Mouse (Mus musculus) NIH3T3 (cell line): ENCODE data around the gene Neu2.
A peak's percentile ranks its signal among the peaks of the same experiment; 100 is the strongest.

Experiments used
- DNase-seq: peaks from one replicate; pipeline ENCODE4 v3.0.0-alpha.2; 2012; ENCODE audit warnings: low read depth

The Neu2 gene

DNA sequence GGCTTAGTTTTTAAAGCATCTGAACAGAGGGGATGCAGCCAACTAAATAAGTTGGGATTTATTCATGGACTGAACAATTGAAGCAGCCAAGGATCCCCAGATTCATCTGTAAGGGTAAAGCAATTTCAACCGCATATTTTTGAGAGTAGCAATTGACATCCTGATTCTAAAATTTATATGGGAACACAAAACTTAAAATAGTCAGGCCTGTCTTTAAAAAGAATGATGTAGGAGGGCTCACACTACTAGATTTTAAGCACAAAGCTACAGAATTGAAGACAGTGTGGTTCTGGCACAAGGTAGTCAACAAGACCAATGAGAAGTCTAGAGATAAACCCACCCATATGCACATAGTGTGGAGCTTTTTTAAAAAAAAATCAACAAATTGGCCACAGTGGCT is 27.3 kb downstream of the Neu2 start:
- DNase-seq: no peak

GRCm38 (mm10) chr1:87541614-87542013 is 31.9 kb downstream of the Neu2 start:
- DNase-seq: peak; percentile 59

- peak; percentile 98 for DNase-seq
Measured at GRCm38 (mm10) chr1:87551008-87551407, 41.3 kb downstream of the Neu2 start.

GRCm38 (mm10) chr1:87553586-87553985 is 43.9 kb downstream of the Neu2 start:
- peak; percentile 42 for DNase-seq

GRCm38 (mm10) chr1:87562967-87563366 is 53.3 kb downstream of the Neu2 start:
- no peak for DNase-seq

DNA sequence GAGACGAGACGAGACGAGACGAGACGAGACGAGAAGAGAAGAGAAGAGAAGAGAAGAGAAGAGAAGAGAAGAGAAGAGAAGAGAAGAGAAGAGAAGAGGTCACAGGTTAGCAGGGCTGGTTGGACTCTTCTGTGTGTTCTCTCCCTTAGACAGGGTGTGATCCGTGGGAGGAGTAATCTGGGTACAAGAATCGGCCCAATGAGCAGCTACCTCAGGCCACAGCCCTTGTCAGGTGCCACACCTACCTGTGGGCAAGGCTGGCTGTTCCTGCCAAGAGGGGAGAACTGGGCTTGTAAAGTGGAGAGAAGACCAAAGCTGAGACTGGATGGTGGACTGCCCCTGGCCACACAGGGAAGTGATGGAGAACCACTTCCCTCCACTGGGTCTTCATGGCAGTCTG is 56.1 kb downstream of the Neu2 start:
- no peak for DNase-seq

GRCm38 (mm10) chr1:87568398-87568797 is 58.7 kb downstream of the Neu2 start:
- peak; percentile 47 for DNase-seq

- DNase-seq: no peak
Measured at GRCm38 (mm10) chr1:87573261-87573660, 63.6 kb downstream of the Neu2 start.

DNA sequence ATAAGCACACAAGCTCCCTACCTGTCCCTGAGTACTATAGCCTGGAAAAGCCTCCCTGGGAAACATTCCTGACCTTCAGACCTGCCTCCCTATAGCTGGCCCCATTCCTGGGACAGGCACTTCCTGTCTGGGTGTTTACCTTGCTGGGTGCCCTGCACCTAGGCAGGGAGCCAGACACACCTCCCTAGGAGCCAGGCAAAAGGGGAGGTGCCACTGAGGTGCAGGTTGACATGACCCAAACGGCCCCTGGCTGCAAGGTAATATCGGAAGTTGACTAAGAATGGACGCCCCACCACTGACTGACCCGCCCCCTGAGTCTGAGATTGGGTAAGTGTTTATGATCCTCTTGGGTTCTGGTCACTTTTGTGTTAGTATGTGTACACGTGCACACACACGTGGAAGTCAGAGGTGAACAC is 64.1 kb downstream of the Neu2 start, which contains the start of gene Ngef:
Gene Ngef, minus strand, starts transcription at position 71 of the 416 bp plus-strand sequence.
- no peak for DNase-seq

GRCm38 (mm10) chr1:87574353-87574752 is 64.7 kb downstream of the Neu2 start:
- DNase-seq: no peak

- peak; percentile 65 for DNase-seq
Measured at GRCm38 (mm10) chr1:87574785-87575184, 65.1 kb downstream of the Neu2 start.

GRCm38 (mm10) chr1:87578965-87579364 is 69.3 kb downstream of the Neu2 start:
- DNase-seq: no peak

- DNase-seq: no peak
Measured at GRCm38 (mm10) chr1:87580824-87581223, 71.1 kb downstream of the Neu2 start.

- DNase-seq: no peak
Measured at GRCm38 (mm10) chr1:87589162-87589561, 79.5 kb downstream of the Neu2 start.

DNA sequence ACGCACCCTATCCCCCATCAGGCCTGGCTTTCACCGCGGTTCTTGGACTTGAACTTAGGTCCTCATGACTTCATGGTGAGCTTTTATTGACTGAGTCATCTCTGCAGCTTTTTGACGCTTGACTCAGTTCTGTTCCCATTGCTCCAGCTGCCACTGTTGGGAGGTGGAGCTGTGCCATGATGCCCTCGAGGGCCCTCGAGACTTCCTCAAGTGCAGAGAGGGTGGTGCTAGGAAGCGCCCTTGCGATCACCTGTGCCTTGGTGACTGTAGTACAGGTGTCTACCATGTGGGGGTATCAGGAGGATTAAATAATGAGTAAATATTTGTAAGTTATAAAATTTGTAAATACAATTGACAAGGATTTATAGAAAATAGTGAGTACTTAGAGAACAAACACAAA is 80.3 kb downstream of the Neu2 start:
- DNase-seq: peak; percentile 37

DNA sequence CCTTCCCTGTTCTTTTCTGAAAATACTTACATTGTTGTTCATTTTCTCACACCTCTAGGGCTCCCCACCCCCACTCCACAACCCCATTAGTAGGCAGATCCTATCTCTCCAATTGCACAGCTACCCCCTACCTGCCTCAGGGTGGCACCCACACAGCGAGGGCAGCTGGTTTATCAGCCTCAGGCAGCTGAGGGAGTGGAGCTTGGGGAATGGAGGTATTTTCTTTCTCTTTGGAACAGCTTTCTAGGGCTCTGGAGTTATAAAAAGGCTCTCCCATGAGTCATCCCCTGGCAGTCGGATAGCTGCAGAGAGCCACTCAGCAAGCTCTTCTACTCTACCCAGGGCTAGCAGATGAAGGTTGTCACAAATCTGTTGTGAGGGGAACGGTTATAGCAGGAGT is 84.6 kb downstream of the Neu2 start:
- peak; percentile 49 for DNase-seq

- no peak for DNase-seq
Measured at GRCm38 (mm10) chr1:87594671-87595070, 85.0 kb downstream of the Neu2 start.

- no peak for DNase-seq
Measured at GRCm38 (mm10) chr1:87600533-87600932, 90.8 kb downstream of the Neu2 start.

DNA sequence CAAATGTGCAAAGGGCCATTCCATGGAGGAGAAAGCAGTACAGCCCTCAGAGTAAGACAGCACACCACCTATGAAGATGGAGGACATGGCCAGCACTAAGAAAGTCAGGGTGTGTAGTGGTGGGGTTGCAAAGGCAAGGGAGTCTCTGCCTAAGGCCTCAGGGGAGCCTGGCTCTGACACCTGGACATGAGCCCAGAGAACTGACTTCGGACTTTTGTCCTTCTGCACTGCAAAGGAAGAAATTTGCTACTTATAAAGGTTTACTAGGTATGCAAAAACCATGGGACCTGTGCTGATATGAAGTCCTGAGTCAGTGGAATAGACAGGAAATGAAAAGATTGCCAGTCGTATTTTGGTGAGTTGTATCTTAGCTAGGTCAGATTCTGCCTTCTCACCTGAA is 92.1 kb downstream of the Neu2 start:
- DNase-seq: no peak

GRCm38 (mm10) chr1:87603389-87603788 is 93.7 kb downstream of the Neu2 start:
- DNase-seq: no peak

- no peak for DNase-seq
Measured at GRCm38 (mm10) chr1:87605296-87605695, 95.6 kb downstream of the Neu2 start.

- DNase-seq: peak; percentile 44
Measured at GRCm38 (mm10) chr1:87607385-87608091, 97.8 kb downstream of the Neu2 start.

DNA sequence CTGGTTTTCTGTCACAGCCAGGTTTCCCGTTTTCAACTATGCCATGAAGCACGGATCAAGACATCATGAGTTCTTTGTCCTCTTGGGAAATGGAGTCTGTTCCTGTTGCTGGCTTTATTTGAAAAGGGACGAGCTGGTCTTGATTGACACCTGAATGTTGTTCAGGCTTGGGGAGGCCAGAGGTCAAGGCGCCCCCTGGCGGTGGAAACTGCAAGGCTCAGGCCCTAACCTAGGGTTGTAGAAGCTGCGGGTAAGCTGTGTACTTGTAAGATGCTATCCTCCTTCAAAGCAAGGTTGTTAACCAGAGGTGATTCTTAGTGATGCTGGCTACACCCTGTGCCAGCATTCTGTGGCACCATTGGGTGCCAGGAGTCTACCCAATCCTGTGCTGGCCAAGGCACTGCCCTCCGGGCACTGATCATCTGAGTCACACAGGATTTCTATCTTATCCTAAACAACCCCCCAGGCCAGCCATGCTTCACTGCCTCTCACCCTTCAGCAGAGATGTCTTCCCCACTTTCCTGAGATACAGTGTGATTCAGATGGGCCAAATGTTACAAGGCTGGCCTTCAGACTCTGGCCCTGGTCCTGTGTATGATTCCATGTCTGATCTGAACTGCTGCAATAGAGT is 98.8 kb downstream of the Neu2 start:
- DNase-seq: peak; percentile 66
